Comparison of ENCODE assay signal across 8 mouse cellular contexts in genomic region chr17:34591029-34591993, GRCm38 (mm10). TPM values are rescaled to one million over a fixed set of nuclear protein-coding genes. Genes with fewer than 3 reads are reported as not detected.
A peak's percentile ranks its signal among the peaks of the same experiment; 100 is the strongest.
DNase-seq lines count a peak whose midpoint lies in the region; ATAC-seq lines count a peak whose summit lies in the region.

Gene Pbx2 (plus strand): TSS chr17:34591266.

- H3K4me1 ChIP-seq in forebrain, embryonic 14.5 days (ENCODE audit: control insufficient read depth, insufficient read depth, low read length) = peaks cover 27% of the 10 kb centered on the region

- DNase-seq in CD4-positive, CD25-positive, alpha-beta regulatory T cell, adult 2 months (ENCODE audit: low read depth, low spot score) = peak; percentile 36
- no peak for DNase-seq in adrenal gland, adult 2 months
- DNase-seq in forebrain, embryonic 14.5 days (ENCODE audit: low spot score) = peak; percentile 83
- no peak for DNase-seq in heart, postnatal 4 days
- DNase-seq in left cerebral cortex, adult 8-10 months (ENCODE audit: low spot score in 2 of 2) = no peak
- DNase-seq in thymus, postnatal 25 days = peak; percentile 63

- peak within 1 kb of the TSS; percentile 84 for H3K4me2 ChIP-seq in forebrain, embryonic 14.5 days (ENCODE audit: low read length)

- peak within 1 kb of the TSS; percentile 99 for H3K9ac ChIP-seq in forebrain, embryonic 14.5 days (ENCODE audit: low read length)

- peaks cover 22% of the 10 kb centered on the region for H3K36me3 ChIP-seq in forebrain, embryonic 14.5 days (ENCODE audit: control insufficient read depth, insufficient read depth, low read length)

- H3K9me3 ChIP-seq in forebrain, embryonic 14.5 days (replicated peaks; ENCODE audit: control insufficient read depth, low read length) = no peaks in the 10 kb centered on the region

- ATAC-seq in CD4-positive, CD25-positive, alpha-beta regulatory T cell, adult 4 months = no peak
- ATAC-seq in forebrain, embryonic 14.5 days = peak; percentile 27
- no peak for ATAC-seq in megakaryocyte progenitor cell, adult 5-6 weeks (replicated peaks; ENCODE audit: poor library complexity)

- peak within 1 kb of the TSS; percentile 86 for H3K4me3 ChIP-seq in forebrain, embryonic 14.5 days (ENCODE audit: low read depth, low read length)

- peak within 1 kb of the TSS; percentile 98 for H3K27ac ChIP-seq in forebrain, embryonic 14.5 days (ENCODE audit: low read depth, low read length)

- WGBS in forebrain, embryonic 14.5 days = 2% methylated on average over 21 of the region's 21 CpGs

- no peaks in the 10 kb centered on the region for H3K27me3 ChIP-seq in forebrain, embryonic 14.5 days (replicated peaks; ENCODE audit: control insufficient read depth, insufficient read depth, low read length)

RNA-seq across cellular contexts. Expression of gene Pbx2, which starts in this region (rescaled TPM):
- polyA plus RNA-seq in CD4-positive, CD25-positive, alpha-beta regulatory T cell, adult 4 months (2017; shearing (Covaris generic)) = 10 to 100 TPM in 1 of 2 experiments, 1 to 10 TPM in 1; 7.7 to 12.6 TPM
- 10 to 100 TPM; 35.2 to 42.7 TPM for total RNA-seq in adrenal gland, adult 2 months (2021)
- polyA plus RNA-seq in adrenal gland, adult 2 months (2012; rRNA removed) = 43.4 and 45.6 TPM in 2 replicates
- polyA plus RNA-seq in forebrain, embryonic 14.5 days (2014; fragmentation: Nextera tagmentation; extraction: Ambion mirVana) = 6.4 and 9.6 TPM in 2 replicates
- 10 to 100 TPM; 34.6 to 39.5 TPM for total RNA-seq in heart, postnatal 4 days (2021)
- 10 to 100 TPM; 59.5 to 66.5 (median 62.6) TPM for total RNA-seq in left cerebral cortex, adult 8-10 months (2022)
- 17.0 and 20.6 TPM in 2 replicates for total RNA-seq in megakaryocyte progenitor cell, adult 5-6 weeks (2015)
- total RNA-seq in megakaryocyte progenitor cell, adult 5-6 weeks (2017) = 24.9 and 26.7 TPM in 2 replicates

Comparison
In these comparisons a context has a peak if more than half of its experiments do, and no peak if none do; other contexts are left out.
1. DNase-seq: peak in CD4-positive, CD25-positive, alpha-beta regulatory T cell, adult 2 months (single experiment), forebrain, embryonic 14.5 days (single experiment) and thymus, postnatal 25 days (single experiment); none in adrenal gland, adult 2 months (single experiment), heart, postnatal 4 days (single experiment) and left cerebral cortex, adult 8-10 months (0 of 2).